Mouse (Mus musculus) neural tube, embryonic 12.5 days (tissue): ENCODE data around the gene Uaca. TPM values are rescaled to one million over a fixed set of nuclear protein-coding genes. Genes with fewer than 3 reads are reported as not detected.
A peak's percentile ranks its signal among the peaks of the same experiment; 100 is the strongest.

Experiments used
- ATAC-seq: fragments of 200-750 bp; cut with Nextera tagmentation; 2 replicates; pipeline ENCODE4 v1.8.0; 2017; ENCODE audit warnings: low read depth, mild to moderate bottlenecking, moderate TSS enrichment, moderate library complexity; ENCODE audit not compliant: low FRiP score
- H3K27ac ChIP-seq: fragments of 300-500 bp; sonication (generic); 2 replicates; pipeline ENCODE4 v1.5.1; 2016
- H3K27me3 ChIP-seq: fragments of 300-500 bp; sonication (generic); replicated peaks from 2 replicates; pipeline ENCODE4 v1.6.1; 2016; ENCODE audit warnings: mild to moderate bottlenecking
- H3K36me3 ChIP-seq: fragments of 300-500 bp; sonication (generic); 2 replicates; pipeline ENCODE4 v1.6.1; 2016; ENCODE audit warnings: mild to moderate bottlenecking
- H3K4me1 ChIP-seq: fragments of 300-500 bp; sonication (generic); 2 replicates; pipeline ENCODE4 v1.6.1; 2016
- H3K4me2 ChIP-seq: fragments of 300-500 bp; sonication (generic); replicated peaks from 2 replicates; pipeline ENCODE4 v1.6.1; 2016; ENCODE audit warnings: mild to moderate bottlenecking
- H3K4me3 ChIP-seq: fragments of 300-500 bp; sonication (generic); 2 replicates; pipeline ENCODE4 v1.5.1; 2016
- H3K9ac ChIP-seq: fragments of 300-500 bp; sonication (generic); 2 replicates; pipeline ENCODE4 v1.6.1; 2016; ENCODE audit warnings: mild to moderate bottlenecking
- H3K9me3 ChIP-seq: fragments of 300-500 bp; sonication (generic); 2 replicates; pipeline ENCODE4 v1.6.1; 2016; ENCODE audit warnings: mild to moderate bottlenecking
- WGBS: fragments of 180-500 bp; shearing (Covaris S2); methylation state at CpG from one replicate; pipeline ENCODE4 v1.1.7; 2016; 5-methylcytosine and 5-hydroxymethylcytosine counted together
- polyA plus RNA-seq: library from polyadenylated mRNA; unstranded; fragments of >200 nt; fragmentation: Nextera tagmentation; extraction: Ambion mirVana; gene quantifications from 2 replicates; pipeline ENCODE4 v1.2.1, GENCODE M21; 2016

Gene Uaca
- polyA plus RNA-seq, 1 experiment from 2014 or later = 35.2 TPM

DNA sequence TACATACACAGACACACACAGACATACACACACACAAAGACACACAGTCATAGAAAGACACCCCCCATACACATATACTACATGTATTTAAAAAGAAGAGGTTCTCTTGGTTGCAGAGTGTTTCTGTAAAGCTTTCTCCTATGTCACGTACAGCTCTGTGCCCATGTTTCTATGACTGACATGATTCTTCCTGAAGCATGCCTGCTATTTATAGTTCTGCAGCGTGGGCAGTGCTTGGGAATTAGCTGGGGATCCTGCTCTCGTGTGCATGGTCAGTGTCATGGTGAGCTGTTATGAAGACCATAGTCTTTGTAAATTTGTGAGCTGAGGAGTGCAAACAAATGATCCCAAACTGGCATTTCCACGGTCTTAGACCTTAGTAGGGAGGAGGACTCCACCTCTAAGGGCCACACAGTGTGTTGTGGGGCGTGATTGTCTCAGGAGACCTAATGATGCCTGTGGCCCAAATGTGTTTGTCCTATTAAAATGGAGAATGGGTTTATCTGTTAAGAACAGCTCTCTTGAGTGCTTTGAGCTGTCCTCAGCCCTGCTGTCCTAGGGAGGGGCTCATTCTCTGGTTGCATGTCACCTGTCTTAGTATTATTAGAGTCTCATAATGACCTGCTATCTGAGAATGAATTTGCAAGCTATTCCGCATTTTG lies 49.2 kb downstream of the Uaca start:
- H3K27ac ChIP-seq = no peak overlapping the region
- no peak for ATAC-seq
- no peak overlapping the region for H3K9ac ChIP-seq
- WGBS = 83% methylated on average over 6 of the region's 6 CpGs
- H3K27me3 ChIP-seq = no peaks in the 10 kb centered on the region
- no peak overlapping the region for H3K4me2 ChIP-seq
- peaks cover under 1% of the 10 kb centered on the region; the same call in 1 of the 2 replicates for H3K4me1 ChIP-seq
- H3K36me3 ChIP-seq = no peaks in the 10 kb centered on the region
- no peak overlapping the region for H3K4me3 ChIP-seq
- H3K9me3 ChIP-seq = no peaks in the 10 kb centered on the region

GRCm38 (mm10) chr9:60848730-60849129 lies 54.4 kb downstream of the Uaca start:
- no peaks in the 10 kb centered on the region for H3K9me3 ChIP-seq
- whole genome bisulfite sequencing = 37% methylated on average over 9 of the region's 9 CpGs
- no peak overlapping the region for H3K4me2 ChIP-seq
- no peak for ATAC-seq
- no peaks in the 10 kb centered on the region for H3K27me3 ChIP-seq
- H3K27ac ChIP-seq = no peak overlapping the region
- H3K4me3 ChIP-seq = no peak overlapping the region
- H3K9ac ChIP-seq = no peak overlapping the region
- no peaks in the 10 kb centered on the region for H3K36me3 ChIP-seq
- H3K4me1 ChIP-seq = no peaks in the 10 kb centered on the region

DNA sequence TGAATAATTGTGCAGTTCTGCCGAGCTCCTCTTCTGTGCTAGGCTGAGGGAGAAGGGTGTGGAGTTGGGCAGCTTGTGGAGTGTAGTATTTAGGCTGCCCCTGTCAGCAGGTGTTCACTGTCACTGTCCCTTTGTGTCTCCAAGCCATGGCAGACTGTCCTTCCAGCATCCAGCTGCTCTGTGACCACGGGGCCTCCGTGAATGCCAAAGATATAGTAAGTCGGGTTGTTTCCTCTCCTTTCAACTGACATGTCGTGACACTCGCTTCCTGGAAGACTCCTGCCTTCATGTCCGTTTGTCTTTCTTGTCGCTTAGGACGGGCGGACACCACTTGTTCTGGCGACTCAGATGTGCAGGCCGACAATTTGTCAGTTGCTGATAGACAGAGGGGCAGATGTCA lies 55.6 kb downstream of the Uaca start:
- H3K9ac ChIP-seq = no peak overlapping the region
- H3K36me3 ChIP-seq = no peaks in the 10 kb centered on the region
- no peaks in the 10 kb centered on the region for H3K9me3 ChIP-seq
- H3K27ac ChIP-seq = no peak overlapping the region
- H3K4me1 ChIP-seq = no peaks in the 10 kb centered on the region
- H3K27me3 ChIP-seq = no peaks in the 10 kb centered on the region
- no peak for ATAC-seq
- no peak overlapping the region for H3K4me3 ChIP-seq
- WGBS = 90% methylated on average over 12 of the region's 12 CpGs
- no peak overlapping the region for H3K4me2 ChIP-seq

DNA sequence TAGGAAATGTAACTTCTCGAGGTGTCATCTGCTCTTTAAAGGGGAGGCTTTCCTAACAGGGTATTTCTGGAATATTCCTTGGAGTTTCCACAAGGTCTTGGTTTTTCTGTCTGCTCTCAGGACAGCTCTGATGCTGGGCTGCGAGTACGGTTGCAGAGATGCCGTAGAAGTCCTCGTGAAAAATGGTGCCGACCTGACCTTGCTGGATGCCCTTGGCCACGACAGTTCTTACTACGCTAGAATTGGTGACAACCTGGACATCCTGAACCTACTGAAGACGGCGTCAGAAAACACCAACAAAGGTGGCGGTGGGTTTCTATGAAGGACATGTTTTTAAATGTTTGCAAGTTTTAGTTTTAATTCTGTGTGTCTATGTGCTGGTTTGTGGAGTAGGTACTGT lies 59.9 kb downstream of the Uaca start:
- H3K9ac ChIP-seq = no peak overlapping the region
- H3K4me3 ChIP-seq = no peak overlapping the region
- 0 out of 2 replicates have a peak, but pooled peaks cover 3% of the 10 kb centered on the region for H3K4me1 ChIP-seq
- H3K36me3 ChIP-seq = no peaks in the 10 kb centered on the region; the same call in 1 of the 2 replicates
- ATAC-seq = no peak
- no peaks in the 10 kb centered on the region for H3K9me3 ChIP-seq
- WGBS = 94% methylated on average over 11 of the region's 11 CpGs
- no peaks in the 10 kb centered on the region for H3K27me3 ChIP-seq
- H3K4me2 ChIP-seq = no peak overlapping the region
- H3K27ac ChIP-seq = no peak overlapping the region

GRCm38 (mm10) chr9:60857833-60858232 lies 63.5 kb downstream of the Uaca start:
- Histone ChIP-seq H3K9me3 (no peaks in the 10 kb centered on the region), H3K9ac (no peak overlapping the region), H3K36me3 (peaks cover 5% of the 10 kb centered on the region), H3K27ac (no peak overlapping the region), H3K4me1 (0 out of 2 replicates have a peak, but pooled peaks cover 3% of the 10 kb centered on the region), H3K4me3 (no peak overlapping the region), H3K4me2 (no peak overlapping the region), H3K27me3 (no peaks in the 10 kb centered on the region)
- no peak for ATAC-seq
- 34% methylated on average over 5 of the region's 5 CpGs for WGBS

GRCm38 (mm10) chr9:60858306-60858960 lies 64.1 kb downstream of the Uaca start:
- no peak for ATAC-seq
- Histone ChIP-seq H3K36me3 (peaks cover 5% of the 10 kb centered on the region), H3K27me3 (no peaks in the 10 kb centered on the region), H3K4me3 (no peak overlapping the region), H3K9ac (no peak overlapping the region), H3K4me1 (0 out of 2 replicates have a peak, but pooled peaks cover 3% of the 10 kb centered on the region), H3K4me2 (0 out of 2 replicates have a peak overlapping the region, but pooled peaks have one; percentile 38), H3K9me3 (no peaks in the 10 kb centered on the region), H3K27ac (no peak overlapping the region)
- WGBS = 39% methylated on average over 11 of the region's 11 CpGs

- Histone ChIP-seq H3K27me3 (no peaks in the 10 kb centered on the region), H3K4me1 (0 out of 2 replicates have a peak, but pooled peaks cover 3% of the 10 kb centered on the region), H3K9ac (no peak overlapping the region), H3K27ac (no peak overlapping the region), H3K36me3 (peaks cover 5% of the 10 kb centered on the region), H3K4me2 (no peak overlapping the region), H3K9me3 (no peaks in the 10 kb centered on the region), H3K4me3 (no peak overlapping the region)
- WGBS = 73% methylated on average over 9 of the region's 9 CpGs
- no peak for ATAC-seq
Measured at GRCm38 (mm10) chr9:60859031-60859430, 64.7 kb downstream of the Uaca start.

GRCm38 (mm10) chr9:60861030-60861429 lies 66.7 kb downstream of the Uaca start:
- WGBS = 82% methylated on average over 5 of the region's 5 CpGs
- H3K27me3 ChIP-seq = no peaks in the 10 kb centered on the region
- no peak for ATAC-seq
- H3K9ac ChIP-seq = no peak overlapping the region
- H3K36me3 ChIP-seq = peaks cover 10% of the 10 kb centered on the region
- H3K9me3 ChIP-seq = no peaks in the 10 kb centered on the region
- no peak overlapping the region for H3K4me3 ChIP-seq
- H3K27ac ChIP-seq = no peak overlapping the region
- no peak overlapping the region for H3K4me2 ChIP-seq
- peaks cover 3% of the 10 kb centered on the region; the same call in 1 of the 2 replicates for H3K4me1 ChIP-seq

GRCm38 (mm10) chr9:60864664-60865063 lies 70.3 kb downstream of the Uaca start:
- H3K27me3 ChIP-seq = no peaks in the 10 kb centered on the region
- H3K4me2 ChIP-seq = no peak overlapping the region
- ATAC-seq = no peak
- peaks cover 10% of the 10 kb centered on the region for H3K36me3 ChIP-seq
- no peaks in the 10 kb centered on the region; the same call in 1 of the 2 replicates for H3K4me1 ChIP-seq
- no peaks in the 10 kb centered on the region for H3K9me3 ChIP-seq
- H3K9ac ChIP-seq = no peak overlapping the region
- 88% methylated on average over 9 of the region's 9 CpGs for WGBS
- H3K27ac ChIP-seq = no peak overlapping the region
- H3K4me3 ChIP-seq = no peak overlapping the region

DNA sequence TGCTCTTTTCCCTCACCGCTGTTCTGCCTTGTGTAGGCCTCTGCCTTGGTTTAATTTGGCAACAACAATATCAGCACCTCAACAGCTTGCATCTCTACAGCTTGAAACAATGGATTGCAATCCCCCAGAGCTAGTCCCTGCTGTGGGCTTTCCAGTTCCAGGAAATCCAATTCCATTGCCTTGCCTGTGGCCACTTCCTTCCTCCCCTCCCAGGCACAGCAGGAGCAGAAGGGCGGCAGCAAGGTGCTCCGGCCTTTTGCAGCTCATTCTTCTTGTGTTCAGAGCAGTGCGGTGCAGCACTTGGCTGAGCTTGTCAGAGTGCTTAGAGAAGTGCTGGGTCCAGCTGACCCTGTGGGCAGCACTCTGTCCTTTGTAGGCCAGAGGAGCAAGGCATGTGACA lies 71.5 kb downstream of the Uaca start:
- 38% methylated on average over 4 of the region's 4 CpGs for WGBS
- Histone ChIP-seq H3K4me1 (no peaks in the 10 kb centered on the region; the same call in 1 of the 2 replicates), H3K36me3 (peaks cover 21% of the 10 kb centered on the region), H3K9ac (no peak overlapping the region), H3K4me2 (no peak overlapping the region), H3K4me3 (no peak overlapping the region), H3K27me3 (no peaks in the 10 kb centered on the region), H3K9me3 (no peaks in the 10 kb centered on the region), H3K27ac (no peak overlapping the region)
- ATAC-seq = no peak

DNA sequence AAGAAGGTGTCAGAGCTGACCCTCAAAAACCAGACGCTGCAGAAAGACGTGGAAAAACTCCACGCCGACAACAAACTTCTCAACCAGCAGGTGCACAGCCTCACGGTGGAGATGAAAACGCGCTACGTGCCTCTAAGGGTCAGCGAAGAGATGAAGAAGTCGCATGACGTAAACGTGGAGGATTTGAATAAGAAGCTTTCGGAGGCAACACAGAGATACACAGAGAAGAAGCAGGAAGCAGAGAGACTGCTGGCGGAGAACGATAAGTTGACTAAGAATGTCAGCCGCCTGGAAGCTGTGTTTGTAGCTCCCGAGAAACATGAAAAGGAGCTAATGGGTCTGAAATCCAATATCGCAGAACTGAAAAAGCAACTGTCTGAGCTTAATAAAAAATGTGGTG lies 76.1 kb downstream of the Uaca start:
- Histone ChIP-seq H3K27me3 (no peaks in the 10 kb centered on the region), H3K4me1 (peaks cover 5% of the 10 kb centered on the region; the same call in 1 of the 2 replicates), H3K27ac (no peak overlapping the region), H3K9me3 (no peaks in the 10 kb centered on the region), H3K36me3 (peaks cover 32% of the 10 kb centered on the region), H3K4me2 (no peak overlapping the region), H3K4me3 (no peak overlapping the region), H3K9ac (no peak overlapping the region)
- no peak for ATAC-seq
- WGBS = 91% methylated on average over 18 of the region's 18 CpGs

- Histone ChIP-seq H3K4me1 (peaks cover 9% of the 10 kb centered on the region; the same call in 1 of the 2 replicates), H3K9me3 (no peaks in the 10 kb centered on the region), H3K4me3 (no peak overlapping the region), H3K27me3 (no peaks in the 10 kb centered on the region), H3K27ac (no peak overlapping the region), H3K9ac (no peak overlapping the region), H3K36me3 (peaks cover 28% of the 10 kb centered on the region), H3K4me2 (no peak overlapping the region)
- no peak for ATAC-seq
- 93% methylated on average over 28 of the region's 28 CpGs for WGBS
Measured at GRCm38 (mm10) chr9:60870919-60871503, 76.7 kb downstream of the Uaca start.
